Mouse (Mus musculus) hindbrain, embryonic 13.5 days (tissue): Measurements from ENCODE around the gene Fastkd2. TPM values are rescaled to one million over a fixed set of nuclear protein-coding genes. Genes with fewer than 3 reads are reported as not detected.

Experiments
- ATAC-seq: fragments of 200-750 bp; cut with Nextera tagmentation; 2 replicates; pipeline ENCODE4 v1.8.0; 2017; ENCODE audit warnings: moderate TSS enrichment; ENCODE audit not compliant: low FRiP score
- H3K27ac ChIP-seq: fragments of 300-500 bp; sonication (generic); 2 replicates; pipeline ENCODE4 v1.5.1; 2015; ENCODE audit warnings: inconsistent platforms, mild to moderate bottlenecking, moderate library complexity
- H3K27me3 ChIP-seq: fragments of 300-500 bp; sonication (generic); 2 replicates; pipeline ENCODE4 v1.6.1; 2015; ENCODE audit warnings: mild to moderate bottlenecking, inconsistent platforms
- H3K36me3 ChIP-seq: fragments of 300-500 bp; sonication (generic); 2 replicates; pipeline ENCODE4 v1.6.1; 2015; ENCODE audit warnings: mild to moderate bottlenecking, inconsistent platforms
- H3K4me1 ChIP-seq: fragments of 300-500 bp; sonication (generic); replicated peaks from 2 replicates; pipeline ENCODE4 v1.6.1; 2015; ENCODE audit warnings: inconsistent platforms
- H3K4me2 ChIP-seq: fragments of 300-500 bp; sonication (generic); 2 replicates; pipeline ENCODE4 v1.6.1; 2015; ENCODE audit warnings: inconsistent platforms, mild to moderate bottlenecking, moderate library complexity
- H3K4me3 ChIP-seq: fragments of 300-500 bp; sonication (generic); 2 replicates; pipeline ENCODE4 v1.5.1; 2015; ENCODE audit warnings: mild to moderate bottlenecking, inconsistent platforms
- H3K9ac ChIP-seq: fragments of 300-500 bp; sonication (generic); 2 replicates; pipeline ENCODE4 v1.6.1; 2015; ENCODE audit warnings: mild to moderate bottlenecking, inconsistent platforms
- H3K9me3 ChIP-seq: fragments of 300-500 bp; sonication (generic); 2 replicates; pipeline ENCODE4 v1.6.1; 2016; ENCODE audit warnings: inconsistent platforms
- WGBS: fragments of 180-500 bp; shearing (Covaris S2); methylation state at CpG from one replicate; pipeline ENCODE4 v1.1.7; 2015; 5-methylcytosine and 5-hydroxymethylcytosine counted together
- polyA plus RNA-seq: library from polyadenylated mRNA; unstranded; fragments of >200 nt; fragmentation: Nextera tagmentation; extraction: Ambion mirVana; gene quantifications from 2 replicates; pipeline ENCODE4 v1.2.1, GENCODE M21; 2015

The Fastkd2 gene
- 38.5 and 38.6 TPM in 2 replicates for polyA plus RNA-seq

DNA sequence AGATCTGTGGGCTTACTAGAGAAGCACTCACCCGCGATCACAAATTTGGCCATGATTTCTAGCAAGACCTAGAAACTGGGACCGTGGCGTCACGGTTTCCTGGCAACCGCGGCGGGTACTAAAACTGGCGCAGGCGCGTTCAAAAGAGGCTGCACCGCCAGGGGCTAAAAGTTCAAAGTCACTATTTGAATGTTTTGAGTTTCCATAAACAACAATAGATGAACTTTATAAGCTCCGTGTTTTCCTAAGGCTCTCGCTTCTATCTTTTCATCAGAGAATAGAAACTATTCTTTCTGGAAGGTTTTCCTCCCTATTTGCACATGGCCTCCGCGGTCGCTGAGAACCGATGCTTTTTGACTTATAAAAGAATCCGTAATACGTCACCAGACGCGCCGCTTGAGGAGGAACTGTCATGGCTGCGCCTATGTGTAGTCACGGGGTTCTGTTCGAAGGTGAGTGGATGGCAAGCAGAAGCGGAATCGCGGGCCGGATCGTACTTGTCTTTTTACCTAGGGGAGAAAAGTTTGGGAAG is at the start of gene Fastkd2, which contains the start of gene Mdh1b:
Gene Fastkd2, plus strand, starts transcription at position 375 of the 532 bp plus-strand sequence.
Gene Mdh1b, minus strand, starts transcription at position 79 of the 532 bp plus-strand sequence.
- peaks cover 12% of the 10 kb centered on the region; the same call in 1 of the 2 replicates for H3K27me3 ChIP-seq
- H3K27ac ChIP-seq = no peak within 1 kb of the TSS
- H3K4me1 ChIP-seq = peaks cover 25% of the 10 kb centered on the region
- ATAC-seq = peak; percentile 96
- H3K4me3 ChIP-seq = peak within 1 kb of the TSS; percentile 68
- peak within 1 kb of the TSS; percentile 76 for H3K9ac ChIP-seq
- no peaks in the 10 kb centered on the region for H3K9me3 ChIP-seq
- WGBS = under 1% methylated on average over 31 of the region's 31 CpGs
- peak within 1 kb of the TSS; percentile 61 for H3K4me2 ChIP-seq
- H3K36me3 ChIP-seq = no peaks in the 10 kb centered on the region

DNA sequence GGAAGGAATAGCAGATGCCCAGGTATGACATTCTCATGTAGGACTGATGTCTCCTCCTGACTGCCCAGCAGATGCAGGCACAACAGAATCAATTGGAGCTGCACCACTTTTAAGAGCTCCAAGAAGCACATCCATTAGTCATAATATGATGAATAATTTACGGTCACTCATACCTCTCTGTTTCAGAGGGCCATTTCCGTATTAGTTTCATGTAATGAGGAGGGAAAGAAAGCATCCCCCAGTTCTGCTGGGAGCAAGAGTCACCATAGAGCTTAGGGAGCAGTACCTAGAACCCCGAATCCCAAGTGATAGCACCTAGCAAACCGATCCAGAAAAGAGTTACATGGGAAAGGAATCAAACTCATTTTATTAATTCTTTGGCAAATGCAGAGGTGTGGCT is 43.6 kb upstream of the Fastkd2 start, which contains the start of gene Dytn:
Gene Dytn, minus strand, starts transcription at position 101 of the 400 bp plus-strand sequence.
- WGBS = 96% methylated on average over 4 of the region's 4 CpGs
- Histone ChIP-seq H3K36me3 (no peaks in the 10 kb centered on the region), H3K4me2 (no peak within 1 kb of the TSS), H3K4me1 (no peaks in the 10 kb centered on the region), H3K9me3 (no peaks in the 10 kb centered on the region), H3K4me3 (no peak within 1 kb of the TSS), H3K27me3 (no peaks in the 10 kb centered on the region), H3K9ac (no peak within 1 kb of the TSS), H3K27ac (no peak within 1 kb of the TSS)
- ATAC-seq = no peak

DNA sequence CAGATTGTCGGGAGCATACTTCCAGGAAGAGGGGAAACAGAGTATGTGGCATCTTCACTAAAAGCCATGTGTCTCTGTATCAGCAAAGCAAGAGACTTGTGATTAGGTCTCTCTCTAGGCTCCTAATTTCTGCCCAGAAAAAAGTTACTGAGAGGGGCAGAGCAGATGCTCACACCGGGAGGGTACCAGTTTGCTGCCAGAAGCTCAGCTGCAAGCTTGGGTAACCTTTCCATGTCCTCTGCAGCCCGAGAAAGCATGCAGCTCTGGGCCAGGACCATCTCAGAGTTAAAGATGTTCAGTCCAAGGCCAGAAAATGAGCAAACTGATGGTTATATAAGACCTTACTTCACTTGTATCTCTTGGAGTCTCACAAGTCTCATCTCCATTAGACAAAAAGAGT is 33.6 kb upstream of the Fastkd2 start:
- no peak for ATAC-seq

DNA sequence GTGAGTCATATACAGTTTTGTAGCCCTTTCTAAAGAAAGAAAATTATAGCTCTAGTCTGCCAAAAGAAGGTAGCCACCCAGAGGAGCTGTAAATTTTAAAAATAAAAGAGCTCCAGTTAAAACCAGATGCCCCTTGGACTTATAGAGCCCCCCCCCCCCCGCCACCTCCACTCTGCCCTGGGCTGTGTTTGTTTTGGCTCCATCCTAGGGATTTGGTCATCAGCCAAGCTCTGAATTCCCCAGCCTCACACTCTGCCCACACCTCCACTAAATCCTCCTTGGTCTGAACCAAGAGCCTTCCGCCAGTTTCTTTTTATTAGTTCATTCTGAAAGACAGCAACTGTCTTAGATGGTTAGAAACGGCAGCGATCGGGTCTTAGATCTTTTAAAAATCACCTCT is 24.7 kb upstream of the Fastkd2 start:
- no peak overlapping the region for H3K4me3 ChIP-seq
- no peaks in the 10 kb centered on the region for H3K9me3 ChIP-seq
- ATAC-seq = no peak
- no peaks in the 10 kb centered on the region for H3K36me3 ChIP-seq
- no peaks in the 10 kb centered on the region for H3K4me1 ChIP-seq
- H3K27me3 ChIP-seq = no peaks in the 10 kb centered on the region
- H3K9ac ChIP-seq = no peak overlapping the region
- no peak overlapping the region for H3K4me2 ChIP-seq
- no peak overlapping the region for H3K27ac ChIP-seq
- 74% methylated on average over 5 of the region's 5 CpGs for WGBS

More for the DNA sequence above, 33.6 kb upstream of the Fastkd2 start:
- no peaks in the 10 kb centered on the region for H3K36me3 ChIP-seq
- no peak overlapping the region for H3K4me3 ChIP-seq
- no peak overlapping the region for H3K9ac ChIP-seq
- 84% methylated on average over 3 of the region's 3 CpGs for WGBS
- no peaks in the 10 kb centered on the region for H3K4me1 ChIP-seq
- no peak overlapping the region for H3K27ac ChIP-seq
- no peak overlapping the region for H3K4me2 ChIP-seq
- H3K9me3 ChIP-seq = no peaks in the 10 kb centered on the region
- H3K27me3 ChIP-seq = no peaks in the 10 kb centered on the region

DNA sequence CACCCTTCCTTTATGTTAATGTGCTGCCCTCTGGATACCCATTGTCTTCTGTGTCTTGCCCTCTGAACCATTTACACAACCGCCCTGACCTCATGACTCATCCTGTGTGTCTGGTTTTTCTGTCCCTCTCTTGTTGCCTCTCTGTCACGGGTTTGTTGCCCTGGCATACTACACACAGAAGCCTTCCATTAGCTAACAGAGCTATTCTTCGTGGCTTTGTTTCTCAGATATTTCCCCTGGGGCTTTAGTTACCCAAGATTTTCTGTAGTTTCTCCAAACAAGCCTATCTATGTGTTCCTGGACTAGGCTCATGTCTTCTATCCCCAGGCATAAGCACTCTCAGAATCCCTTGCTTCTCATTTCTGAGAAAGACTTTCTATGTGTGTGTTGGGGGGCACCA is 21.5 kb upstream of the Fastkd2 start:
- WGBS = 57% methylated on average over 3 of the region's 3 CpGs
- H3K4me1 ChIP-seq = no peaks in the 10 kb centered on the region
- H3K36me3 ChIP-seq = no peaks in the 10 kb centered on the region
- ATAC-seq = no peak
- no peak overlapping the region for H3K4me3 ChIP-seq
- no peaks in the 10 kb centered on the region for H3K27me3 ChIP-seq
- H3K9me3 ChIP-seq = no peaks in the 10 kb centered on the region
- no peak overlapping the region for H3K9ac ChIP-seq
- no peak overlapping the region for H3K4me2 ChIP-seq
- H3K27ac ChIP-seq = no peak overlapping the region

DNA sequence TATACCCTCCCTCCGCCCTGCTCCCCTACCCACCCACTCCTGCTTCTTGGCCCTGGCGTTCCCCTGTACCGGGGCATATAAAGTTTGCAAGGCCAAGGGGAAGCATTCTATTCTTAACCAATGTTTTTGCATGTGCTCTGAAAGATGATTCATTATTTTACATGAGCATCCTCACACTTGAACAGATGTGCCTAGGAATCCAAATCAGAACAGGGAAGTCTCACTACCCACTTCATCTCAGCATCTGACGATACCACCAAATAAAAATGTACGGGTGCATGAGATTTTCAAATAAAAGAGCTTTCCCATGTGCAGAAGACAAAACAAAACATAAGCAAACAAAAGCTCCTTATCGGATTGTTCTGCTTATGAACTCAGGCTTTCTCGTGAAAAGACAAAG is 10.3 kb upstream of the Fastkd2 start:
- Histone ChIP-seq H3K4me2 (no peak overlapping the region), H3K9ac (no peak overlapping the region), H3K4me1 (no peaks in the 10 kb centered on the region), H3K9me3 (no peaks in the 10 kb centered on the region), H3K27me3 (no peaks in the 10 kb centered on the region), H3K36me3 (no peaks in the 10 kb centered on the region), H3K4me3 (no peak overlapping the region), H3K27ac (no peak overlapping the region)
- WGBS = 88% methylated on average over 7 of the region's 7 CpGs
- ATAC-seq = no peak

DNA sequence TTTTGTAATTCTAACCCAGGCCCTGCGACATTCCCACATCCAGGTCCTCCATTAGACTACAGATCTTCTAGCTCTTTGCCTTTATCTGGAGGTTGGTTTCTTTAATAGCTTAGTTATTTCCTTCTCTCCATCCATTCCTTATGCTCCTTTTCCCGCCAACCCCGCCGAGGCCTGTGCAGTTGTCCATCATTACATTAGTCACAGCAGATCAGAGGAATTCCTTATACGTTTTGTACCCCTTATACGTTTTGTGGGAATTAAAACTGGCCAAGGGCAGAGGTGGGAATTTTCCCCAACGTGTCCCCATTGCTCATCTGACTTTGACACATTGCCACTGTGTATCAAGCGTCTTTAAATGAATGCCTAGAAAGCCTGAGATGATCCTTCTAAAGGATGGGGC is 618 bp upstream of the Fastkd2 start:
- peak overlapping the region; percentile 68 for H3K4me3 ChIP-seq
- peaks cover 12% of the 10 kb centered on the region; the same call in 1 of the 2 replicates for H3K27me3 ChIP-seq
- peak overlapping the region; percentile 59 for H3K4me2 ChIP-seq
- peak overlapping the region; percentile 55 for H3K9ac ChIP-seq
- H3K4me1 ChIP-seq = peaks cover 25% of the 10 kb centered on the region
- H3K9me3 ChIP-seq = no peaks in the 10 kb centered on the region
- 40% methylated on average over 8 of the region's 8 CpGs for WGBS
- no peaks in the 10 kb centered on the region for H3K36me3 ChIP-seq
- peak; percentile 71 for ATAC-seq
- no peak overlapping the region for H3K27ac ChIP-seq

DNA sequence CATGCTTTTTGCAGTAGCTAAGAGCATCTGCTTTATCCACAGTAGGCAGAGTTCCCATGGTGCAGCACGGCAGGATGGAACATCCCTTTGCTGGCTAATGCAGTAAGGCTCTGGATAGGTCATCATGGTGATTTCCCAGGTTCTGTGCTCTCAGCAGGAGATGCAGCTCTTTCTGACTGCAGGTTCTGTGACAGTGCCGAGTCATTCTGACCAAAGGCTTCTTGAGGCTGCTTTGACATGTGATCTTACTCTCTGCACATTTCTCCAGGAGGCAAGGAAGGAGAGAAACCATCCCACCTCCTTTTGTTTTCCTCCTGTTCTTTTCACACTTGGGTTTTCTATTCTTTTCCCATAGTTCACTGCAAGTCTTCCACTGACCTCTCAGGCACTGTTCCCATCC is 25.6 kb downstream of the Fastkd2 start:
- no peaks in the 10 kb centered on the region for H3K4me1 ChIP-seq
- peaks cover 17% of the 10 kb centered on the region for H3K36me3 ChIP-seq
- no peak overlapping the region for H3K9ac ChIP-seq
- no peak for ATAC-seq
- no peaks in the 10 kb centered on the region for H3K9me3 ChIP-seq
- no peak overlapping the region for H3K27ac ChIP-seq
- H3K4me3 ChIP-seq = no peak overlapping the region
- 60% methylated on average over 2 of the region's 2 CpGs for WGBS
- no peak overlapping the region for H3K4me2 ChIP-seq
- H3K27me3 ChIP-seq = no peaks in the 10 kb centered on the region

DNA sequence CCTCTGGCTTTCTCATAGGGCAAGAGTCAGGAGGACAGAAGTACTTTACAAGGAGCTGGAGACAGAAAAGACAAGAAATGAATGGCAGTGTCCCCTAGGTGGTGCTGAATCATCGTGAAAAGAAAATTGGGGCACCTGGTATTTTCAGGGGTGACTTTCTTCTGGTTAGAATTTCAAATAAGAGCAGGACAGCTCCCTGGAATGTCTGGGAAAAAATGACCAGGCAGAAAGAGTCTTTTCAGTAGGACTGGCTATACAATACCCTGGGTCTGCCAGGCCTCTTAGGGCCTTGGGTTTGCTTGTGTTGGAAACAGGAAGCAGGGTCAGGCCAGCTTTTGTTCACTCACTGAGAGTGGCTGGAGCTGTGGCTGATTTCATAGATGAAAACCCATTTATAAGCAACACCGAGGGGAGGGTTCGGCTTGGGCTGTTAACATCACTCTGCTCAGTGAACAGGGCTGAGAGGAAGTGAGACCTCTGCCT is 32.8 kb downstream of the Fastkd2 start:
- Histone ChIP-seq H3K36me3 (no peaks in the 10 kb centered on the region), H3K9ac (no peak overlapping the region)
- WGBS = 6% methylated on average over 3 of the region's 3 CpGs

DNA sequence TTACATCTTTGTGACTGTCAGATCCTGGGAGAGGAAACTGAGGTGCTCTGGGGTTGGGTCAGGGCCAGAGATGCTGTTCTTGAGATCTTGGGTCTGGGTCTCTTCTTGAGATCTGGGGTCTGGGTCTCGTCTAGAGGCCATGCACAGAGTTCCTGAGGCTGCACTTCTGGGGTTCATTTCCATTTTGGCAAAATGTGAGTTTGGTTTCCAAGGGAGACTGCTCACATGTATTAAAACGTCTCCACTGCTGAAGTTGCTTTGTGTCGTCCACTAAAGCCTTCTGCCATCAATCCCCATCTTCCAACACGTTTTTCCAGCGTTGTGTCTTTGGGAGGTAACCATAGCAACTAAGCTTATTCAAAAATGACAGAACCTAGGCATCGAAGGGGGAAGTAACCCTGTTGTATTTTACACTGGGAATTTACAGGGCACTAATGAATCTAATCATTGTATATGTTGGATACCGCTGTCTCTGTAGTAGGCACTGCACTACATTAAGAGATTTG is 33.5 kb downstream of the Fastkd2 start:
- WGBS = 11% methylated on average over 7 of the region's 7 CpGs
- peaks cover 41% of the 10 kb centered on the region for H3K4me1 ChIP-seq
- peak; percentile 62 for ATAC-seq

More for the DNA sequence above, 32.8 kb downstream of the Fastkd2 start:
- Histone ChIP-seq H3K9me3 (no peaks in the 10 kb centered on the region), H3K4me3 (no peak overlapping the region), H3K4me2 (no peak overlapping the region), H3K4me1 (peaks cover 36% of the 10 kb centered on the region), H3K27me3 (no peaks in the 10 kb centered on the region), H3K27ac (peak overlapping the region; percentile 81)
- peak; percentile 86 for ATAC-seq

DNA sequence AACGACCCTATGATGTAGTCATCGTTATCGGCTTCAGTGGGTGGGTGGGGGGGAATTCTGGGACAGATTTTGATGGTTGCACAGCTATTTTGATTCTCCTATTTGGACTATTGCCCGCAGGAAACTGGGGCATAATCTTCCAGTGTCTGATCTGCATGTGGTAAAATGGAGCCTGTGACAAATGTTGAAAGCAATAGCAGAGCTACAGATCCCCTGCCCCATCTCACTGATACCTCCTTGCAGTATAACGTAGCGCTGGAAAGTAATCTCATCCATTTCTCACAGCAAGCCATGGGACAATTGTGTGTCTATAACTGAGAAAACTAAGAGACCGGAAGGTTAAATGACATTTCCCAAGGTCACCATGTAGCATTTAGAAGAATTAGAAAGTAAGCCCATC is 34.0 kb downstream of the Fastkd2 start:
- no peaks in the 10 kb centered on the region for H3K27me3 ChIP-seq
- H3K9ac ChIP-seq = no peak overlapping the region
- no peak overlapping the region for H3K4me3 ChIP-seq
- no peaks in the 10 kb centered on the region for H3K36me3 ChIP-seq
- no peak for ATAC-seq
- no peaks in the 10 kb centered on the region for H3K9me3 ChIP-seq
- H3K27ac ChIP-seq = peak overlapping the region; percentile 81
- H3K4me2 ChIP-seq = peak overlapping the region; percentile 10; the same call in 1 of the 2 replicates
- H3K4me1 ChIP-seq = peaks cover 42% of the 10 kb centered on the region
- 43% methylated on average over 7 of the region's 7 CpGs for WGBS

More for the DNA sequence above, 33.5 kb downstream of the Fastkd2 start:
- Histone ChIP-seq H3K4me2 (peak overlapping the region; percentile 10; the same call in 1 of the 2 replicates), H3K27ac (peak overlapping the region; percentile 81), H3K36me3 (no peaks in the 10 kb centered on the region), H3K27me3 (no peaks in the 10 kb centered on the region), H3K9me3 (no peaks in the 10 kb centered on the region), H3K9ac (no peak overlapping the region), H3K4me3 (no peak overlapping the region)

DNA sequence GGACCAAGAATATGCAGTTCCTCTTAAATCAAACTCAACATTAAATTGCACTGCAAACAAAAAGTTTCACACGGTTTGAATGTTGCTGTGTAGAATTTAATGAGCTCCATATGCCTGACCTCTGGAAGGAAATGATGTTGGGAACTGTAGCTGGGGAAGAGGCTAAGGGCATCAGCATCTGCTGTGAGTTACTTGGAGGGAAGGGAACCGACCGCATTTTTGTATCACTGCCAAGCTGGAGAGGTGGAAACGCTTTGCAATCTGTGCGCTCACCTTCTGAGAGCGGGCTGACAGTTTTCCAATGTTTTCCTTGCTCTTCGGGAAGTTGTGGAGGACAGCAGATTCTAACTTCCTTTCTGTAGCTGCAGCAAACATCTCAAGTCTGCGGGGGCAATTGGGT is 37.7 kb downstream of the Fastkd2 start:
- peaks cover 53% of the 10 kb centered on the region for H3K4me1 ChIP-seq
- no peaks in the 10 kb centered on the region for H3K9me3 ChIP-seq
- WGBS = 73% methylated on average over 8 of the region's 8 CpGs
- no peak for ATAC-seq
- no peak overlapping the region for H3K4me3 ChIP-seq
- no peaks in the 10 kb centered on the region for H3K27me3 ChIP-seq
- H3K27ac ChIP-seq = no peak overlapping the region
- no peak overlapping the region for H3K9ac ChIP-seq
- H3K36me3 ChIP-seq = no peaks in the 10 kb centered on the region
- H3K4me2 ChIP-seq = no peak overlapping the region

DNA sequence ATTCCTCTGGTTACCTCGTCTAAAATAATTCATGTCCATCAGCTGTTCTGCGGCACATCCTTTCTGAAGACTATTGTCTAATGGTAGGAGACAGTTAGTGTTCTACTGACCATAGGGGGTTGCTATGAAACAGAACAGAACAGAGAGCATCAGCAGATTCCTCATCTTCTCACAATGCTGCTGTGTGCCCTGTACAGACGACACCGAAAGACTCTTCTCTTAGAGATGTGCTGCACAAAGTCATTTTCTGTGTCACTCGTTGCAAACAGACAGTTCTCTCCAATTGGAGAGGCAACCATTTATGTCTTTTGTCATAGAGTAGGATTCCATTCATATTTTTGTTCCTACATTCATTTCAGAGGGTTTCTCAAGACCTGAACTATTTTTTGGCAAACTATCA is 38.8 kb downstream of the Fastkd2 start, which contains the start of gene 4933402D24Rik:
Gene 4933402D24Rik, minus strand, starts transcription at position 101 of the 400 bp plus-strand sequence.
- Histone ChIP-seq H3K4me1 (peaks cover 42% of the 10 kb centered on the region), H3K27me3 (no peaks in the 10 kb centered on the region), H3K9ac (no peak within 1 kb of the TSS), H3K4me3 (no peak within 1 kb of the TSS), H3K36me3 (no peaks in the 10 kb centered on the region), H3K9me3 (0 out of 2 replicates have a peak, but pooled peaks cover under 1% of the 10 kb centered on the region), H3K4me2 (no peak within 1 kb of the TSS), H3K27ac (no peak within 1 kb of the TSS)
- whole genome bisulfite sequencing = 54% methylated on average over 5 of the region's 5 CpGs
- no peak for ATAC-seq
